Mouse (Mus musculus) adrenal gland, adult (tissue): Measurements from ENCODE around the gene Sema3b.
A peak's percentile ranks its signal among the peaks of the same experiment; 100 is the strongest.
"Not testable (repeated sequence)": the region's sequence is repeated elsewhere in the genome, so short reads cannot be mapped to it uniquely, and the experiment has no call there.

Experiments used
- DNase-seq, 2 experiments: peaks; one replicate each; pipeline ENCODE4 v3.0.0; 2022 to 2023; ENCODE audit warnings: low spot score in 1 of 2; ENCODE audit not compliant: inconsistent age in 2 of 2

Sema3b gene

DNA sequence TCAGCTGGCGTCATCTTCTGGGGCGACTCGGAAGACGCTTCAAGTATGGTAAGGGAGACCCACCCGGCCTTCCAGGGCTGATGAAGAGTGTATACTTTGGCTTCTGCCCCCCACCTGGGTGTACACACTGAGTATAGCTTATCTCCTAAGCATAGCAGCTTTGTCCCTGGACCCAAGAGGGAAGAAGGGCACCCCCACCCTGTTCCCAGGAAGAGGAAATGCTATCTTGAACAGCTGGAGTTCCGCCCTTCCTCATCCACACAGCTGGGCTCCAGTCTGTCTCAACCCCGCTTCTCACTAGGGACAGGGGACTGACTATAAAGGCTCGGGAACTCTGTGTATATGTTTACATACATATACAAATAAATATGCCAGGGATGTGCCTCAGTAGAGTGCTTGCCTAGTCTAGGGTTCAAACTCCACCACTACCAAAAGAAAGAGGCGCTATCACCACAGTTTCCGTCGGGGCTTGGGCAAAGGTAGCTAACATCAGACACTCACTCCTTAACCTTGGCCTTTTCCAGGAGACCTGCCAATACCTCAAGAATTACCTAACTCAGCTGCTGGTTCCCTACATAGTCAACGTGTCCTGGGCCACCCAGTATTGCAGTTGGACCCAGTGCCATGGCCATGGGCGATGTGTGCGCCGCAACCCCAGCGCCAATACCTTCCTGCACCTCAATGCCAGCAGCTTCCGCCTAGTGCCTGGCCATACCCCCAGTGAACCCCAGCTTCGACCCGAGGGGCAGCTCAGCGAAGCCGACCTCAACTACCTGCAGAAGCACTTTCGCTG, 37.3 kb downstream of the Sema3b start:
- DNase-seq = peak in 1 of 2 experiments; percentile 27

DNA sequence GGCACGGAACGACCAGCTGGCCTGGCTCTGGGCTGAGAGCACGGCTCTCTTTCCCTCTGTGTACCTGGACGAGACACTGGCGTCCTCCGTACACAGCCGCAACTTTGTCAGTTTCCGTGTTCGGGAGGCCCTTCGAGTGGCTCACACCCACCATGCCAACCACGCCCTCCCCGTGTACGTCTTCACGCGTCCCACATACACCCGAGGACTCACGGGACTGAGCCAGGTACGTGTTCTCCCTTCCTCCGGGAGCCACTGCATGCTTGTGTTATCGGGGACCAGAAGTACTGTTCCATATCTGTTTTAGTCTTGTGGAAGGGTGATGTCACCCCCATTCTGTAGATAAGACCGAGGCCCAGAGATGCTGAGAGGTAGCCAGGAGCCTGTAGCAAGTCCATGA, 38.2 kb downstream of the Sema3b start:
- no peak for DNase-seq

DNA sequence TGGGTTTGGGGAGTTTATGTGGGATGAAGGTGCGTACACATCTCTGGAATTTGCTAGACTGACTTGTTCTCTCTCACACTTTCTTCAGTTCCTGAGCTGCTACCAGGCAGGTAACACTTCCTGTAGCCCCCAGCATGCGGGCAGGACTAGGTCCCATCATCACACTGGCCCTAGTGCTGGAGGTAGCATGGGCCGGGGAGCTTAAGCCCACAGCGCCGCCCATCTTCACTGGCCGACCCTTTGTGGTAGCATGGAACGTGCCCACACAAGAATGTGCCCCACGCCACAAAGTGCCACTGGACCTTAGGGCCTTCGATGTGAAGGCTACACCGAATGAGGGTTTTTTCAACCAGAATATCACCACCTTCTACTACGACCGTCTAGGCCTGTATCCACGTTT, 39.0 kb downstream of the Sema3b start:
- no peak for DNase-seq

DNA sequence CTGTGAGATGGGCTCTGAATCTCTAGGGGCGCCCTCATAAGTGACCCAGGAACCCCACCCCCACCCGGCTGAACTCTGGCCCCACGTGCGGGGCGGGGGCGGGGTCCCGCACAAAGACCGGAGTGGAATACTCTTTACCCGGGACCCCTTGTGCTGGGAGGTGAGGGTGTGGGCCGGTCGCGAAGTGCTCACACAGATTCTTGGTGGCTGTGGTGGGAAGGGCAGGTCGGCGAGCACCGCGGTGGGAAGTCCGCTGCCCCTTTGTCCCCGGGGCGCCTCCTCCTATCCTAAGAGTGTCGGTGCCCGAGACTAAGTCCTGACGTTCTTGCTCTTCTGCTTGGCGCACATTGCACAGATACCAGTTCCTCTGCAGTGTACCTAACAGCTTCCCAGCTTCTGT, 39.8 kb downstream of the Sema3b start:
- no peak for DNase-seq

DNA sequence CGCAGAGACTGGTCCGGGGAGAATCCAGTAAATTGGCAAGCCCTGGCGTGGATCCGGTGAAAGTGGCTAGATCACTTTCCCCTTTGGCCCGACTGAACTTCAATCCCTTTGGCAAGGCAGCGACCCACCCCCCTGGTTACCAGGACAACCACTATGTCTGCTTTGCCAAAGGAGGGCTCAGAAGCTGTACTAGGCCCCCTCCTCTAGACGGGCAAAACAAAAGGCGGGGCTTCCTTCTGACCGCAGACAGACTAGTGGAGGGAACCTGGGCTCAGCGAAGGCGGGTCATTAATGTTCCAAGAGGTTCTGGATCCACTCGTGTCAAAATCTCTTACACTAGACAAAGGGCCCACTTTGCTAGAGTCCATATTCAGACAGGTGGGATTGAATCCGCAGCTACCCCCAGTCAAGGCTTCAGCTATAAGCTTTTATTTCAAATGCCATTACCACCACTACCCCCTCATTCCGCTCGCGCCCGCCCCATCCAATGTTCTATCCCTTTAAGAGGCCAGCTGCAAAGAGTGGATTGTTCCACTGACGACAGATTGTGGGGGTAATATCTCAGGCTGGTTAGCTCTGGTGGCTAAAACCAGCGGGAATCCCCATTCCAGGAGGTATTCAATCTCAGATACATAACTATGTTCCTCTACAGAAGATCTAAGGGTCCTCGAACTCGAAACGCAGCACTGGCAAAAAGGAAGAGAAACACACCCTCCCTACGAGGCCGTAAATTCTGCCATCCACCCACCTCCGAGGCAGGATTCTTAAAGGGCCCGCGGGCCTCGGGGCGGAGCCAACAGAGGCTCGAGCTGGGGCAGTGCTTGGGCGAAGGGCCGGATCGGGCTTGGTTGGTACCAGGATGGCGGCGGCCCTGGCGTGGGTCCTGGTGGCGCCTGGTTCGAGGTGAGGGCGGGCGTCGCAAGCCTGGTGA, 40.4 kb downstream of the Sema3b start:
- peak; percentile 89 to 96 for DNase-seq

GRCm38 (mm10) chr9:107567702-107568319, 41.2 kb downstream of the Sema3b start, which contains the start of gene Hyal2:
TSS of gene Hyal2 (plus strand) at chr9:107567945.
- peak; percentile 76 to 83 for DNase-seq

DNA sequence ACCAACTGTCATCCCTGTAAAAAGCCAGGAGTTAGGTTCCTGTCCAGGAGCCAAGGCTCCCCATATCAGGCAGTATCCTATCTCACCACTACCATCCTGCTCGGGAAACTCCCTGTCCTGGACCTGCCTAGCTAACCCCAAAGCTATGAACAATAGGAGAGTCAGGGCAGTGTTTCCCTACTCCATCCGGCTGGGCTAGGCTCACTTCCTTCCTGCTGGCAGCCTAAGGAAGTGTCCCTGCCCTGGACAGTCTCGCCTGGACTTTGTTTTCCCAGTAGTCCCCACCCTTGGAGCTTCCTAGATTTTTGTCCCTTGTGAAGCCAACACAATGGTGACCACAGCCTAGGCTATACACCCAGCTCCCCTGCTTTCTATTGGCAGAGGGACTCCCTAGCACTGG, 42.2 kb downstream of the Sema3b start:
- peak; percentile 66 to 76 for DNase-seq

GRCm38 (mm10) chr9:107566041-107566709, 42.9 kb downstream of the Sema3b start:
- peak; percentile 84 to 95 for DNase-seq

GRCm38 (mm10) chr9:107565556-107565955, 43.5 kb downstream of the Sema3b start:
- not testable (repeated sequence) for DNase-seq

DNA sequence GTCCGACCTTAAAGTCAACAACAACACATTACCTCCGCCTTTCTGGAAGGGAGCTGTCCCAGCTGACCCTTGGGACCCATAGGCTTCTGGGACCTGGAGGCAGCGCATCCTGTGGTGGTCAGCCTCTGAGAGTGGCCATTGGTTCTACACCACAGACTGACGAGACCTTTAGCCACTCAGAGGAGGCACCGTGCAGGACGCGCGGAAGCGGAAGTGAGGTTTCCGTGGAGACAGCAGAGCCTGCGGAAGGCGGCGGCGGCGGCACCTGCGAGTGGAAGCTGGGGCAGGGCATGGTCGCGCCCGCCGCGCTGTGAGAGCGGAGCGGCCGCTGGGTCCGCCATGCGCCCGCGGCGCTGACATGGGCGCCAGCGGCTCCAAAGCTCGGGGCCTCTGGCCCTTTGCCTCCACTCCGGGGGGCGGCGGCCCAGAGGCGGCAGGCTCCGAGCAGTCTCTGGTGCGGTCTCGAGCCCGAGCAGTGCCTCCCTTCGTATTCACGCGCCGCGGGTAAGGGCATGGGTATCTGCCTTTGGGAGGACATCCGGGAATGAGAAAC, 45.9 kb downstream of the Sema3b start, which contains the start of gene Tusc2:
Tusc2 (plus strand) TSS at position 227 of the 553 bp plus-strand sequence.
- peak; percentile 96 to 98 for DNase-seq

- DNase-seq = no peak
Measured at GRCm38 (mm10) chr9:107556346-107556745, 52.7 kb downstream of the Sema3b start.

DNA sequence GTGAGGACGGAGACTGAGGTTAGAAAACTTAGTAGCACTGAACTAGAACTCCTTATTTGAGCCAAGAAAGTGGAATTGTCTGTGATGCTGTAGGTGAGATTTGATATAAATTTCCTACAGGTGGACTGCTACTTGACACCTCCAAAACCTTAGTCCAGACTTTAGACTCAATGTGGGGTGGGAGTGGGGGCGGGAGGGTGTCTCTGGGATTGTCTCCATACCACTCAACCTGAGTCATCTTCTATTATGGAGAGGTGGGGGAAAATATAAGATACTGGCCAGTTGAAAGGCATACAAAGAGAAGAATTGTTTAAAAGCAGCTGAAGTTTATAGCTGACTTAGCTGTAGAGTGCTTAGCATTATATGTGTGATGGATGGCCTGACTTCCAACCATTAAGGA, 53.3 kb downstream of the Sema3b start:
- no peak for DNase-seq

DNA sequence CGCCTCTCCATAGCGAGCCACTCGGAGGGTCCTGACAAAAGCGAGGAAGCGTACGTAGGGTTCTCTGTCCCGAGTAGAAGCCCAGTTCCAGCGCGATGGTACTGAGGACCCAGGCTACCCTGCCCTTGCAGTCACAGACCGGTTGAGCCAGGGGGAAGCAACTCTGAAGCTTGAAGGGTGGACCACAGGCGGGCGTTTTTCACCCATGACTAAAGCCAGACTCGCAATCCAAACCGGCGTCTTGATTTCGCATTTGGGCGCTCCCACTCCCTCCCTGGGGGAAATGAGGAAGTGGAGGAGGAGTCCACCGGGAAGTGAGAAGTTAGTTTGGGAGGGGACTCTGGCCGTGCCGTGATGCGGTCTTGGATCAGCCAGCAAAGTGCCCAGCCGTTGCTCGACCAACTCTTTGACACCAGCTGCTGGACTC, 54.0 kb downstream of the Sema3b start:
- peak; percentile 74 to 90 for DNase-seq

- peak; percentile 97 to 98 for DNase-seq
Measured at GRCm38 (mm10) chr9:107554319-107554825, 54.7 kb downstream of the Sema3b start.

GRCm38 (mm10) chr9:107553541-107554318, 55.3 kb downstream of the Sema3b start:
- DNase-seq = peak; percentile 71 to 86

GRCm38 (mm10) chr9:107552690-107553393, 56.2 kb downstream of the Sema3b start:
- no peak for DNase-seq

- DNase-seq = no peak
Measured at GRCm38 (mm10) chr9:107551890-107552355, 57.1 kb downstream of the Sema3b start.

- DNase-seq = peak; percentile 82 to 88
Measured at GRCm38 (mm10) chr9:107551117-107551889, 57.7 kb downstream of the Sema3b start, which contains the start of gene Rassf1. TSS of gene Rassf1 (plus strand) at chr9:107551555.
